Mouse (Mus musculus) c-Kit-positive CD71-positive TER-119-positive erythroid progenitor cells, embryonic 14.5 days (primary cell): ENCODE data around the gene Cenpp.

Source experiments
- DNase-seq: peaks from one replicate; pipeline ENCODE4 v3.0.0-alpha.2; 2013; ENCODE audit warnings: low spot score

Cenpp gene

GRCm38 (mm10) chr13:49652481-49653179 is at the start of gene Cenpp, which contains the start of gene Nol8:
Gene Cenpp, minus strand, starts transcription at chr13:49652785.
Gene Nol8, plus strand, starts transcription at chr13:49653078.
- peak; percentile 100 for DNase-seq

- no peak for DNase-seq
Measured at GRCm38 (mm10) chr13:49691056-49691455, 38.5 kb upstream of the Cenpp start.

DNA sequence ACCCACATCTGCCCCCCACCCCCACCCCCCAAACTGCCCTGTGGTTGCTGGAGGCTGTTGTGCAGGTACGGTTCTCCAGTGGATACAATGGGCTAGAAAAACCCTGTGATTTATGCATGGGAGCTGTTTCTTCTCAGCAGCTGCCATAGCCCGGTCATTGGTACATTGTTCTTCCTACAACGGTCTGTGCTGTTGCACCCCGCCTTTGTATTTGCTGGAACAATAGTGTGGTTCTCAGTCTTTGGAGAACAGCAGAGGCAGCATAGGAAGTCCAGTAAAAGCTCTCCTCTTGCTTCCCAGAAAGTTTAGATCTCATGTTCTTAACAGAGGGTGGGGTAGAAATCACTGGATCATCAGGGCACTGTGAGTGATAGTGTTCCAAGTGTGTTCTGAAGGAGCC is 31.7 kb upstream of the Cenpp start:
- no peak for DNase-seq

DNA sequence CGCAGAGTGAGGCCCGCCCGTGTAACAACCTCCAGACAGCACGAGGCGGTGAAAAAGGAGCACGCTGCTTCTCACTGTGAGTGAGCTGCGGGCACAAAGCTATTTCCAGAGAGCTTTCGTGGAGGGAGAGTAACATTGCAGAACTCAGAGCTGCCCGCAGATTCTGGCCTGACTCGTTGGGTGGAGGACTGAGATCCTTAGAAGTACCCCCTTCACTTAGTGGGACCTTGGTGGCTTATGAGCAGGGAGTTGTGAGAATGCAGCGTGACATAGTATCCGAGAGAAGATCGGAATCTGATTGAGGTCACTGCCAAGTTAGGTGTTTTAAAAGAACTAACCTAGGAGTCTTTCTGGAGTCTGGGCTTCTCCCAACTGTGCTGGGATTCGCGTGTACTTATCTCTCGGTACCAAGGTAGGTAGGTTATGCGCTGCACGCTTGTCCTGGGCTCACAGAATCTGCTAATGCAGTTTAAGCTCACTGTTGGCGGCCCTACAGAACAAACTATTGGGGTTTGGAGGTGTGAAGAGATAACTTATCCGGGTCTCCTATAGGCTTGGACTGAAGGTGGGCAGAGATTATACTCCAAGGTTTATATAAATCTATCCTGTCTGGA is 29.8 kb upstream of the Cenpp start:
- no peak for DNase-seq

GRCm38 (mm10) chr13:49681351-49682232 is 29.0 kb upstream of the Cenpp start, which contains the start of gene Iars:
Gene Iars, plus strand, starts transcription at chr13:49682100.
- DNase-seq, result peak; percentile 99

- no peak for DNase-seq
Measured at GRCm38 (mm10) chr13:49677793-49678192, 25.2 kb upstream of the Cenpp start.

DNA sequence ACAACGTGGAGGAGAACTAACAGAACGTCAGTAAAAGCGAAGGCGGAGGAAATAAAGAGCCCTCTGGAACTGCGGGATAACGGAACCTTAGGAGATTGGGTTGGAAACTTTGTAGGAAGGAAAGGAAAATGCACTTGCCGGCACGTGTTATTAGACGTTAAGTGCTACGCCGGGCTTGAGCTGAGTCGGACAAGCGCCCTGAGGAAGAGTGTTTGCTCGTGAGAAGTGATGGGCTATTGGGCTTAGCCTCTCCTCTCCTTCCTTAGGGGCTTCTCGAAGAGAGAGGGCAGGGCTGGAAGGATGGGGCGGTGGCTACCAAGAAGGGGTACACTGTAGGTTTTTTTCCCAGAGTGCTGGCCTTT is 576 bp upstream of the Cenpp start:
- DNase-seq, result no peak

- DNase-seq, result no peak
Measured at GRCm38 (mm10) chr13:49651781-49652351, 719 bp downstream of the Cenpp start.

- no peak for DNase-seq
Measured at GRCm38 (mm10) chr13:49651136-49651535, 1.4 kb downstream of the Cenpp start.

DNA sequence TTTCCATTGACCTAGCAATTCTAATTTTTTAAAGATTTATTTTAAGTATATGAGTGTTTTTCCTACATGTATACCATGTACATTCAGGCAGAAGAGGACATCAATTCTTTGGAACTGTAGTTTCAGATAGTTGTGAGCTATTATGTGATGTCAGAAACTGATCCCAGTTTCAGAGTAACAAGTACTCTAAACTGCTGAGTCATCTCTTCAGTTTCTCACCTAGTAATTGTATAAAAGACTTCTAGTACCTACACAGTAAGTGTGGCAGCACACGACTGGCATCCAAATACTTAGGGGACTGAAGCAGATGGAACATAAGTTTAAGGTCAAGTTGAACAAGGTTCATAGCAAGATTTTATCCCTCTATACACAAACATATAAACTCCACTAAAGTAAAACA is 6.6 kb downstream of the Cenpp start:
- DNase-seq, result no peak

DNA sequence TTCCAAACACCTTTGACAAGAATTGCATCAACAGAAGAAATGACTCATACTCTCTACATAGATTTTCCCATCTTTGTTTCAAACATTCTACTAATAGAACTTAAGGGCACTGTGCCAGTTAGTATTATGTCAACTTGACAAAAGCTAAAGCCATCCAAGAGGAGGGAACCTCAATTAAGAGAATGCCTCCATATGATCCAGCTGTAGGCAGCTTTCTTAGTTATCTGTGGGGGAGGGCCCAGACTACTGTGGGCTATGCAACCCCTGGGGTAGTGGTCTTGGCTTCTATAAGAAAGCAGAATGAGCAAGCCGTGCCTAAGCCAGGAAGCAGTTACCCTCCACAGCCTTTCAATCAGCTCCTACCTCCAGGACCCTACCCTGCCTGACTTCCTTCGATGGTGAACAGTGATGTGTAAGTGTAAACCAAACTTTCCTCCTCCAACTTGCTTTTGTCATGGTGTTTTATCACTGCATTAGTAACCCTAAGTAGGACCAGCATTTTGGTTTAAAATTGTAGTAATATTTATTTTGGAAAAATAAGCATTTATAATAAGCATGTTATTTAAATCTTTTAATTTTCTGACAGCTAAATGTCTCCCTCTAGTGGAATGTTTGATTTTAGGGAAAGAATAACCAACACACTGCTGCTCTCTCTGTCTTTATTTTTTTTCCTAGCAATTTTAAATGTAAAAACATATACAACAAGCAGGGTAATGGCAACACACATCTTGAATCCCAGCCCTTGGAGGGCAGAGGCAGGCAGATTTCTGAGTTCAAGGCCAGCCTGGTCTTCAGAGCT is 7.7 kb downstream of the Cenpp start:
- peak; percentile 61 for DNase-seq

DNA sequence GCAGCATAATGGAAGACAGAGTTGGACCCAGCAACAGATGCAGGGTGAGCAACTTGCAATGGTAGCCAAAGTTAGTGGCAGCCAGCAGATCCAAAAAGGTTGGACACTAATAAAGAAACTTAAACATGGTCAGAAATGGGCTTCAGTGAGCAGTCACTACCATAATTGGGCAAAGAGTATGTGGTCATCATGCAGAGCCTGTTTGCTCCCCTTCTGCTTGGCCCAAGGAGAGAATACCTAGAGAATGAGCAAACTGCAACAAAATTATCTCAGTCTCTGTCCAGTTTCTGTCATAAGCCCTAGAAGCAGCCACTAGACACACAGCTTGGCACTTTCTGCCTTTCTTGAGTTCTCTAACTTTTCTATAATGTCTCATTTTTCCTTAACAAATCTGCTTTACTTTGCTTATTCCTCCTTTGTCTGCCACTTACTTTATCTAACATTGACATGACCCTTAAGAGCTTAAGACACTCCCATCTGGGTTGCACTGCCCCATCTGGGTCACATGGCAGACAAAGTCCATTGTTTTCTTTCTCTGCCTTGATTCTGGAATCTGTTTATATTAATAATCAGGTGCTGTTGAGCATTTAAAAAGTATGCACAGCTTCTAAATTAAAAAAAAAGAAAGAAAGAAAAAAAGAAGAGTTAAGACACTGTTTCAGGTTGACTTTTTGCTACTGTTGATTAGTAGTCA is 8.8 kb downstream of the Cenpp start:
- no peak for DNase-seq

- DNase-seq, result no peak
Measured at GRCm38 (mm10) chr13:49642650-49643049, 9.9 kb downstream of the Cenpp start.

DNA sequence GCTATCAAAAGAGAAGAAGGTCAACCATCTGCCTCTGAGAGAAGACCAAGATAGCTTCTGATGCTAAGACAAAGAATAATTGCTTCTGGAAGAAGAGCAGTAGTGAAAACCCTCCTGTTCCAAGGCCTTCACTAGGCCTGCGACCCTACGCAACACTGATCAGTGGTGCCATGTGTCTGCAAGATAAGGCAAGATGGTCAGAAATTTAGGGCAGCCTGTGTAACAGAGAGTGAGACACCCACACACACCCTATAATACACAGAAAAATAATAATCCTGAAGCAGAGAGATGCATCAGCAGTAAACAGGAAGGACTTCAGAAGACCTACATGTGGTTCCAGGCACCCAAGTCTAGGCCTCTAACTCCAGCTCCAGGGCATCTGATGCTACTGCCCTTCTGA is 12.6 kb downstream of the Cenpp start:
- DNase-seq, result peak; percentile 59

GRCm38 (mm10) chr13:49629076-49629475 is 23.5 kb downstream of the Cenpp start:
- DNase-seq, result no peak

GRCm38 (mm10) chr13:49628167-49628566 is 24.4 kb downstream of the Cenpp start:
- no peak for DNase-seq

- no peak for DNase-seq
Measured at GRCm38 (mm10) chr13:49623216-49623615, 29.4 kb downstream of the Cenpp start.

- DNase-seq, result peak; percentile 31
Measured at GRCm38 (mm10) chr13:49618365-49618764, 34.2 kb downstream of the Cenpp start.

DNA sequence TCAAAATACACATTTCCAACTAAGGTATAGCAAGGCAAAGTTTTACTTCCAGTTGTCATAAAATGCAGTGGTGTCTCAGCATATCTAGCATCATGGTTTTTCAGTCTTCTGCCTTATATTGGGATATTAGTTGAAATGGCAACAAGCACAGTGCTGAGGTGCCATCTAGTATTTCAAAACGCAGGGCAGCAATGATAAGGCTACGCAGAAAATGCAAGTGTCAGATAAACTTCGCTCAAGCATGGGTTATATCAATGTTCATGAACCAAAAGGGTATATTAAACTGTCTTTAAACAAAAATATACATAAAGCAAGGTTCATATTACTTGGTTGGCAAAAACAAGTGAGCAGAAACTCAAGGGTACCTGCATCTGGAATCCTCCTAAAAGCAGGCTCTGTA is 35.6 kb downstream of the Cenpp start:
- DNase-seq, result peak; percentile 52

- no peak for DNase-seq
Measured at GRCm38 (mm10) chr13:49608589-49609322, 43.8 kb downstream of the Cenpp start.
